Mouse (Mus musculus): ENCODE results near the gene Gpx2.
"Not testable (repeated sequence)": the region's sequence is repeated elsewhere in the genome, so short reads cannot be mapped to it uniquely, and the experiment has no call there.

Gene Gpx2

DNA sequence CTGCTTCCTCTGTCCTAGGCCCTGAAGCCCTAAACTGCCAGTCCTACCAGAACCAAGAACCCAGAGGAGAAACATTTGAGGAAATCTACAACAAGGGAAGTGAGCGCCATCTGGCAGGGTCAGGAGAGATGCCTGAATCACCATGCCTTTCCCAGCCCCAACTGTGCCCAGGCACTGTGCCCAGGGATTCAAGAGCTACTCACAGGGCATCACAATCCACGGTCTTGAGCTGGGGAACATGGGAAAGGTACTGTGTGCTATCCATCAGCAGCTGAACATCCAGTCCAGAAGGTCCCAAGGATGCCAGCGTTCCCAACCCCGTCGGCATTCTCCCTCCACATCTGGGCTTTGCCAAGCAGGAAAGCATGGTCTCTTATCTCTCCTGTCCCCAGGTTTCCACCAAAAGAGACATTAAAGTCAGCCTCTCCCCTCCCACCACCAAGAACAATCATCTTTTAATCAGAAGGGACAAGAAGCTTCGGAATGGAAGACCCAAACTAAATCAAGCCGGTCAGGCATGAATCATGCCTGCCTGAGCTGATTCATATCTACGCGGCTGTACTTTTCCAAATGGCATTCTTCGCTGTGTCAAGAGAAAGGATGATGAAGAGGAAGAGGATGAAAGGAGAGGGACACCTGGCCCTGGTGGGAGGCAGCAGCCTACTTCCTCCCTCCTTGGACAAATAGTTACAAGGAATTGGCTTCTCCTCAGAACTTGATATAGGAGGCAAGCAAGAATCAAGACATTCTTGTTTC lies 9.9 kb upstream of the Gpx2 start:
- intact Hi-C loops (cut with DNase I), result loop anchor here (10.0 kb wide), 1 partner anchor 160 kb away; no protein-coding TSS in a partner anchor

DNA sequence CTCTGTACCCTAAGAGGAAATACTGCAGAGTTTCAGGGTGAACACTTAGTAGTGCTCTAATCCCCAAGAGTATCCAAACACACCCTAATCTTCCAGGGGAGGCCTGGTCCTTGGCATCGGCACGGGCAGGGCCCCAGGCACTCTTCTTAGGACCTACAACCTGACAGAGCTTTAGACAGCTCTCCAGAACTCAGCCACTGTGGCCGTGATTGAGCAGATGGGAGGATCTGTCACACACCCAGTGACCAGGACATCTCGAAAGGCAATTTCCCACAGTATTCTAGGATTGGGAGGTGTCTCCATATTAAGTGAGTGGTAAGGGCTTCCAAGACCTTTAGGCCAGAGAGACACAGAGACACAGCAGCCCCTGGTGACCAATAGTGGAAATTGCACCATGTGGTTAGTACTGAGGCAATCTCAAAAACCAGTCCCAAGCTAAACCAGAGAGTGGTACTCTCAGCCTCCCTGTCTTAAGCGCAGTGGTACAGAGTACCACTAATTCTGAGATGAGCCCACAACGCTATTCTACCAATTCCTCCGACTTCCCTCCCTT lies 8.4 kb upstream of the Gpx2 start:
- intact Hi-C loops (cut with DNase I), result loop anchor here (10.0 kb wide), 1 partner anchor 159 kb away; no protein-coding TSS in a partner anchor

DNA sequence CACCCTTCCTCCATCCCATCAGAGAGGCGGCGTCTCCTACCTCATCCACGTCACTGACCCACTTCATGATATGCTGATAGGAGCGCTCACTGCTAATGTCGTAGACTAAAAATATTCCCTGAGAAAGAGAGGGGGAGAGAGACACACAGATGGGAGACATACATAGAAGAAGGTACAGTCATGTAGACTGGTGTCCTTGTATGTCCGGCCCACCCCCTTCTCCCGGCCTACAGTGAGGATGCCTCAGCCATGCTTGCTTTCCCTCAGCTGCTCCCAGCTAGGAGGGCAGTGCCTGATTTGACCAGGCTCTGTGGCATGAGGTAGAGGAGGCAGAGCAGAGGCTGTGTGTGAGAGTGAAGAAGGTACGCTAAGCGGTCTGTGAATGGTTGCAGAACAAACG lies 7.7 kb upstream of the Gpx2 start:
- intact Hi-C loops (cut with DNase I), result loop anchor here (10.0 kb wide), 1 partner anchor 158 kb away; no protein-coding TSS in a partner anchor

DNA sequence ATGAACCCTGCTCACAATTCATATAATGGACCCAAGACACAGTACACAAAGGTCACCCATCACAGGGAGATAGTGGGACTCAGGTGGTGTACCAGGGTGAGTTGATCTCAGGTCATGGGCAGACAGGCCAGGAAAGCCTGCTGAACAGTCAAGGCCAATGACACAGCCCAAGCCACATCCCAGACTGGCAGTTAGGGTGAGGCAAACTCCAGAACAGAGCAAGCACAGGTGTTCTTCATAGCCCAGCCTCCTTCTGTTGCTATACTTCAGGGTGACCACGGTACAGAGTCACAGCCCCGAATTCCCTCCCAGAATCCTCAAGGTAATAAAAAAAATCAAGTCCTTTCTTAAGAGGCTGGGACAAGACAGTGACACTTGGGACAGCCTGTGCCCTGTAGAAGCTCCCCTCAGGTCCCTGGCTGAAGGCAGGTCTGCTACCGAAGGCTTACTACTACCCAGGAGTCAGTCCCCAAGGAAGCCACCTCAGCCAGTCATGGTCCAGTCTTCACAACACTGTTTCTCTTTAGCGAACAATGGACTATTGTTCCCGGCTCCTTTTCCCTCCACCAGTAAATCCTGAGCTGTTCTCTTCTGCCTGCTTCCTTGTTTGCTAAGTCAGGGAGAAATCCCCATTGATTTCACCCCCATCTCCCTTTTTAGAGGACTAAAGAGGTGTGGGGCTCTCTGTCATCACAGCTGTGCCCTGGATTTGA lies 2.8 kb upstream of the Gpx2 start:
- intact Hi-C loops (cut with DNase I), result no loop called here

DNA sequence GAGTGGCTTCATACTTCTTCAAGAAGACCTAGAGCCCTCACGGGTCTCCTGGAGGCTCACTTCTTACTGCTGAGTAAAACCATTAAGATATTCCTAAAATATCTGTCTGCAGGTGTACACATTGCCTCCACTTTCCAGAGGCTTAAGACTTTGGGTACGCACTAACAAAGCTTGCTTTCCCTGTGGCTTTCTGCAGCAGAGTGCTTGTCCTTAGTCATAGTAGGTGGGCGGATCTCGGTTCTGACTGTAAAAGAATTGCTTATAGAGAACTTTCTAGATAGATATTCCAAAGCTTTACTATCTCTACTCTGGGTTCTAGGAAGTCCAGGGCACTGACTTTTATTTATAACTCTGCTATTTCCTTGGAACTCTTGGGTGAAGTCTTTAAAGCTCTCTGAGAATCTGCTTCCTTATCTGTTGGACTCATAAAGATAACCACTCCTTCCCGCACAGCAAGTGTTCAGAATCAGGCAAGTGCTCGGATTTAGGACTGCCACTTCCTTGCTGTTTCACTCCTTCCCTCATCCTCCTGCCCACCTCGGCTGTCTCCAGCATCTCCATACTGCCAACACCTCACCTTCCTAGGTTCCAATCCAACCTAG lies 1.7 kb upstream of the Gpx2 start:
- intact Hi-C loops (cut with DNase I), result no loop called here

DNA sequence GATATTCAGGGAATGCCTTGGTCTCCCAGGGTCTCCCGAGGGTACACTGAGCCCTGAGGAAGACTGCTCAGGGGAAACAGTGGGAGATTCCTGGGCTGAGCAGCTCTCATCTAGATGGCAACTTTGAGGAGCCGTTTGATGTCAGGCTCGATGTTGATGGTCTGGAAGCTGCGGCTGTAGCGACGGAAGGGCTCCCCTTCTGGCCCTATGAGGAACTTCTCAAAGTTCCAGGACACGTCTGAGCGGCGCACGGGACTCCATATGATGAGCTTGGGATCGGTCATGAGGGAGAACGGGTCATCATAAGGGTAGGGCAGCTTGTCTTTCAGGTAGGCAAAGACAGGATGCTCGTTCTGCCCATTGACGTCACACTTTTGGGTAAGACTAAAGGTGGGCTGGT lies 2.8 kb downstream of the Gpx2 start:
- intact Hi-C loops (cut with DNase I), result not testable (repeated sequence)

DNA sequence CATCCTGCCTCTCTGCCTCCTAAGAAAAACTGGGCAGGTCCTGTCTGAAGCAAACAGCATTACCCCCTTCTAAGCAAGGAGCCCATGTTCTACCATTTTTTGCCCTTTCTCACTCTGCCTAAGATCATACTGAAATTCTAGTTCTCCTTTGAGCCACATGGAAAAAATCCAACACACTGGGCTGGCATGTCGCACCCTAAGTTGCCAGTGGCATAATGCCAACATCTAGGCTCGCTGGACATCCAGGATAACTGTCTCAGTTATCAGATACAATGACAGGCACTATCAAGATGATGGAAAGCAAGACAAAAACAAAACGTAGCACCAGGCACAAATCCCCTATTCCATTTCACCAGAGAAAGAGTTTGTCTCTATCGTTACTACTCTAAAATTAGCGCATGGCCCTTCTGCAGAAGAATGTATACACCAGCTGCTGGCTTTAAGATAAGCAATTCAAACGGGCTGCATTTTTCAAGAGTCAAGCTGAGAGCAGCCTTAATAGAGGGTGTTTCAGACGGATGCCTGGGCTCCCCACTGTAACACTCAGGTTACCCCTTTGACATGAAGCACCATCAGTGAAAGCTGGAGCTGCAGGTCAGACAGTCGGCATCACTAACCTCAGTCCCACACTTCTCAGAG lies 4.8 kb downstream of the Gpx2 start:
- intact Hi-C loops (cut with DNase I), result no loop called here

DNA sequence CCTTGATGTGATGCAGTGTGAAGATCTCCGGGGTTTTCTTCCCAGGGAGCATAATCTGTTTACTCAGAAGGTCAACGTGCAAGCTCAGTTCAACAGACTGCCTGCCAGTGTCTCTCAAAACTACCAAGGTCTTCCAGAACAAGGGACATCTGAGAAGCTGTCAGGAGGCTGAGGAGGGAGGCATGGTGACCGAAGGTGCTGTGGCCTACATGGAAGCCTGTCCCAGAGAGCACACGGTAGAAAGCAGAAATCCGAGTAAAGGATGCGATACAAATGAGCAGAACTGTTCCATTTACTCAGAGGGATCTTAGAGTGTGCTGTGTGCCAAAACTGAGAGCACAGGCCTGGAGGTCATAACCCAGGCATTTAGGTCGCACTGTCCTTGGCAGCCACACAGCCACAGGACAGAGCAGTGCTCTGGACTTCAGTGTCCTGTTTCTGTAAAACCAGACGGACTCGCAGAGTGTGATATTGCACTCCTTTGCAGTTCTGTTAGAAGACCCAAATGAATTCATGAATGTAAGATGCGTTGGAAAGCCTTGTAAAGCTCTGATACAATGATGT lies 11.2 kb downstream of the Gpx2 start:
- intact Hi-C loops (cut with DNase I), result no loop called here

DNA sequence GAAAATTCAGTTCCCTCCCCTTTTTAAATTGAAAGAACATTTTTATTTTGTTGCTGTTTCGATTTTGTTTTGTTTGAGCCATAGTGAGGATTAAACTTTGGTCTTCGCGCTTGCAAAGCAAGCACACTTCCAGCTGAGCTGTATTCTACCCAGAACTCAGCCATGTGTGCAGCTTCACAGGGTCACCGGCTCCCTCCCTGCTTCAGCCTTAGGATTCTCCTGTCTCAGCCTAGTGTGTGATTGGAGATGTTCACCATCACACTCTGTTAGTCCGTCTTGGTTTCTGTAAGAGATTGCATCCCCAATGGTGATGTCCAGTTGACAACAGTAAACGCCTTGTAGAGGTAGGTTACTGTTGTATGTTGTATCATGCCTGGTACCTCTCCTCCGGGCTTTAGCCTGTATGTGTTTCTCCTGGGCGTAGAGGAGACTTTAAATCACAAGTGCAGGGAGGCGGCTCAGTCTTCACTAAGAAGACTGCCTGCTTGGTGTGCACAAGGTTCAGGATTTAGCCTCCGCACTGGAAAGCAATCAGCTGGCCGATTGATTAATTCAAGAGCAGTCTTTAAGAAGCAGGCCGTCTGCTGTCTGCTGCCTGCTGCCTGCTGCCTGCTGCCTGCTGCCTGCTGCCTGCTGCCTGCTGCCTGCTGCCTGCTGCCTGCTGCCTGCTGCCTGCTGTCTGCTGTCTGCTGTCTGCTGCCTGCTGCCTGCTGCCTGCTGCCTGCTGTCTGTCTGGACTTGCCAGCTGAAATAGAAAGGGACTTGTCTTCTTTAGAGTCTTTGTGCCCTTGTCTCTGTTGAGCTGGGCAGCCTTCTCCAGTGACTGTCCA lies 14.5 kb downstream of the Gpx2 start:
- intact Hi-C loops (cut with DNase I), result no loop called here

DNA sequence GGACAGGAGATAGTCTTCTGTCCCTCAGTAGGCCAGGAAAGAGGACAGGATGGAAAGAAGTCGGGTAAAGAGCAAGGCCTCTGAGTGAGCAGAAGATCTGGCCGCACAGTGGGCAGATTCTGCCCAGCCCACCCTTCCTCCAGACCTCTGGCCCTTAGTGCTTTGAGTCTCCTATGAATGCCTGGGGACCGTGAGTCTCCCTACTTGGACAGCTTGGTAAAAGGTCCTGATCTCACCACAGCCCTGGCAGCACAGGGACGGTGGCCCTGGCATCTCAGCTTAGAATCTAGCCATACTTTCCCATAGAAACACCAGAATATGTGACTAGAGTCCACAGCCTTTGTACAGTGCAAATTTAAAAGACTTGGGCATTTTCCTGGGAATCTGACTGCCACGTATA lies 15.4 kb downstream of the Gpx2 start:
- intact Hi-C loops (cut with DNase I), result no loop called here

DNA sequence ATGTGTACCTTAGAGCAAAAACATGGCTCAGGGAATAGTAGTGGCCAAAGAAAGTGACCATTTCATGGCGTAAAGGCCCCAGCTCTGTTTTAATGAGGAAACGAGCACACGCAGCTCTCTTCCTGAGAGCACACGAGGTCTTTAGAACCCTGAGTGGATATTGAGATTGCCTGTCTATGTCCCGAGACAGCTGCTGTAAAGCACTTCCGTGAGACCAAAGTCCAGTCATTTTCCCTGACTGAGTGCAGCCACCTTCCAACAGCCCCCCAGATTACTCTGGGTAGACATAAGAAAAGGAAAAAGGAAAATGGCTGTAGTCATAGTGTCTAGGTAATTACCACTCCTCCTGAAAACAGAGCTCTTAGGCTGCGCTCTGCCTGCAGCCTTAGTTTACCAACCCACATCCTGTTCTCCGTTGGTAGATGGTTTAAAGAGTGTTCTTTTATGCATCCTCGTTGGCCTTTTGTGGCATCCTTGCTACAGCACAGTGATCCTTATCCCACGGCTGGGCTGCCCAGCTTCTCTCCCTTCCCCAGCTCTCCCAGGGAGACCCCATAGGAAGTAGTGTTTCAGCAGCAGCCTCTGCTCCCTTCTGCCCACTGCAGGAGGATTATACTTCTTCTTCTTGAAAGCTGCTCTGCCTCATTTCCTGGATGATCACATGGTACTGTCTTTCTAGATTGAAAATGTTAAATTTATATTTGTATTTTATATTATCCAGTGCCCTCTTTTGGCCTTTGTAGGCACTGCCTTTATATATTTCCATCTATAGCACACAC lies 16.9 kb downstream of the Gpx2 start:
- intact Hi-C loops (cut with DNase I), result no loop called here

DNA sequence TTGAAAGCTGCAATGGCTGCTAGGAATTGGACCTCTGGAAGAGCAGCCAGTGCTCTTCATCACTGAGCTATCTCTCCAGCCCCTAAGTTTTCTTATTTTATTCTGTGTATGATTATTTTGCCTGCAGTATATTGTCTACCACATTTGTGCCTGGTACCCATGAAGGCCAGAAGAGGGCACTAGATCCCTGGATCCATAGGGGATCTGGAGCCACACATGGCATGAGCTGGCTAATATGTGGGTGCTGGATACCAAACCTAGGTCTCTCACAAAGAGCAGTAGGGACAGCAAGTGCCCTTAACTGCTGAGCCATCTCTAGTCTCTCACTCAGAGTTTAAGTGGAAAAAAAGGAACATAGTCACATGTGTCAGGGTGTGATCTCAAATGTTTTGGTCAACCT lies 17.5 kb downstream of the Gpx2 start:
- intact Hi-C loops (cut with DNase I), result no loop called here

DNA sequence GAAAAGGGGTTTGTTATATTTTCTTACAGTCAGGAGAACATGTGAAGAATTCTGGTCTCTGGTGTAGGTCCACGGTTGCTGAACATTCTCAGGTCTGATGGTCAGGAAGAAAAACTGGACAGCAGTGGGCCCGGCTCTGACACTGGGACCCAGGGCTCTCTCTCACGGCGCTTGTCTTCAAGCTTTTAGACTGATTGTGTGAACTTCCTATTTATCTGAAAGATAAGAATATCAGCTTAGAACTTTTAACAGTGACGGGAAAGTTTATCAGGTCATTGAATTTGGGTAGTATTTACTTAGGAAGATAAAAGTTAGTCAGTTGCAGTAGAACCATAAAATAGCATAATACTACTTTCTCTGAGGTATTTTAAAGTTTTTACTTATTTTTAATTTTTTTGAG lies 18.5 kb downstream of the Gpx2 start:
- intact Hi-C loops (cut with DNase I), result no loop called here

DNA sequence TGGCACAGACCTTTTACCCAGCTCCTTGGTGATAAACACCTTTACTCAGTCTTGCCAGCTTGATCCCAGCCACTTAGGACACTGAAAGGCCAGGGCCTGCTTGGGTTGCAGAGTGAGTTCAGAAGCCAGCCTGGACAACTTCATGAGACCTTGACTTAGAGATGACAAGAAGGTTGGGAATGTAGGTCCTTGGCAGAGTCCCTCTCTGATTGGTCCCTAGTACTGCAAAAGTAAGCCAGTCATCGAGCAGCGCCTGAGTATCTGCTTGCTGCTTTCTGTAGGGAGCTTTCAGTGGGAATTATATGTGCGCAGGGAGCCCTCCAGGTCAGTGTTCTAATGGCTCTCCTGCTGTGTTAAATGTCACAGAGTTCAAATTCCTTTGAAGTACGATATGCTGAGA lies 20.2 kb downstream of the Gpx2 start:
- intact Hi-C loops (cut with DNase I), result no loop called here

DNA sequence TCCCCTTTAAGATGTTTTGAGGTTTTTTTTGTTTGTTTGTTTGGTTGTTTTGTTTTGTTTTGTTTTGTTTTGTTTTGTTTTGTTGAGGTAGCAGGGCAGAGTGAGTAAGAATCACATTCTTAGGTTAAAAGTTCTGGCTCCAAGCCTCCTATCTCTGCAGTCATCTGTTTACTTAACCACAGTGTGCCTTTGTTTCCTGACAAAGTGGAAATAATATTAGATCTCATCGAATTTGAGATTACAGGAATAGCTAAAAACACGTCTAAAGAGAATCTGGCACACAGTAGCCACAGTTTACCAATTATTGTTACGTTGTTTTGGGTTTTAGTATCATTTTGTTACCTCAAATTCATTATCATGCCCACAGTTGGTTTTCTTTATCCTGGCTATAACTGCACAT lies 20.7 kb downstream of the Gpx2 start:
- intact Hi-C loops (cut with DNase I), result no loop called here

DNA sequence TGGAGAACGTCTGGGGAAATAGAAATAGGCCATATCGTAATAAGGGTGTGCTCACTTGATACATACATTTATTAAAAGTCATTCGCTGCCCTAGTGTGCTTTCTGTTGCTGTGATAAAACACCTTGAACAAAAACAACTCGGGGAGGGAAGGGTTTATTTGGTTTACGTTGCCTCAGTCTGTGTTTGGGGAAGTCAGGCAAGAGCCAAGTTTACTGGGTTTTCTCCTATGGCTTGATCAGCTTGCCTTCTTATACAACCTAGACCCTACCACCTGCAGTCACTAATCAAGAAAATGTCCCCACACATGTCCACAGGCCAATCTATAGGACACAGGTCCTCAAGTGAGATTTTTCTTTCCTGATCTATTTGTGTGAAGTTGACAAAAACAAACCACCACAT lies 23.8 kb downstream of the Gpx2 start:
- intact Hi-C loops (cut with DNase I), result no loop called here

DNA sequence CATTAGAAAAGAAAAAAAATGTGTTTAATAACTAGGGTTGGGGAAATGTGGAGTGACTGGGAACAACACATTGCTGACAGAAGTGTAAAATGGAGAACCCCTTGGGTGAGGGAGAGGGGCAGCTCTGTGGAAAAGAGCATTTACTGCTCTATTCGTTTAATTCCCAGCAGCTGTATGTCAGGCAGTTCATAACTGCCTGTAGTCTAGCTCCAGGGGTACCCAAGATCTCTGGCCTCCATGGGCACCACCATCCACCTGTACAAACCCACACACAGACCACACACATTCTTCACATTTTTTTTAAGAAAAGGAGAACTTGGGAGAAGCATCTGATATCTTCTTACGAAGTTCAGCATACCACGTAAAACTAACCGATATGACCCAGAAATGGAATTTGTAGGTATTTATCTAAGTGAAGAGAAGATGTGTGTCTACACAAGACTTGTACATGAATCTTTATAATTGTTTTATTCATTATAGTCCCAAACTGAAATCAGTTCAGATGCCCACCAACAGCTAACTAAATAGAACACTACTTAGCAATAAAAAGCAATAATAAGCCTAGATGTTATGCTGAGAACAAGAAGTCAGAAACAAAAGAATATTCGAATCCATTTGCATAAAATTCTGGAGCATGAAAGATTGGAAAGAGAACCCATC lies 24.4 kb downstream of the Gpx2 start:
- intact Hi-C loops (cut with DNase I), result no loop called here

DNA sequence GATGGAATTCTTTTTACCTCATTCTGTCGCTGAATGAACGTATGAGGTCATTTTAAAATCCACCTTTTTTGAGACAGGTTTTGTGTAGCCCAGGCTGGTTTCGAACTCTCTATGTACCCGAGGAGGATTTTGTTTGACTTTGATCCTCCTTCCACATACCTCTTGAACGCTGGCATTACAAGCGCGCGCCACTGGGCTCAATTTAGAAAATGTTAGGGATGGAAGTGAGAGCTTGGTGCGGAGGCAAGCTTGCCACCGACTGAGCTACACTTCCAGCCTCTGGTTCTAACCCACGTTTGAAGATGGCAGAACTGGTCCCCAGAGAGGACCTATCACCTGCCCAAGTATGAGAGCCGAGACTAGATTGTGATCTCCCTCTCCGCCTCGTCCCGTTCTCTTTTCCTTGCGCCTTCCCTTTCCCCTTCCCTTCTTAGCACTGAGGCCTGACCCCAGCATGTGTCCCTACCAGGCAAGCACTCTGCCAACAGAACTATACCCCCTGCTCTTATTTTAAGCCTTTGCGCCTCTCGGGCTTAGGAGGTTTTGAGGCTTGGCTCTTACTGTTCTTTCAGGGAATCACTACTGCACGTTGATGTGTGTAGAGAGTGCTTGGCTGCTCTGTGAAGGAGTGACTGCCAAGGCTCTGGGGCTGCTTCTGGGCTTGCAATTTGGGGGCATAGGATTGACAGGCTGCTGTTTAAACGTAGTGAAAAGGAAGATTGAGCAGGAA lies 29.3 kb downstream of the Gpx2 start:
- intact Hi-C loops (cut with DNase I), result no loop called here

All from adrenal gland (tissue).